Mouse (Mus musculus) stomach, postnatal 0 days (tissue): ENCODE measurements around the gene Arhgap31. TPM values are rescaled to one million over a fixed set of nuclear protein-coding genes. Genes with fewer than 3 reads are reported as not detected.
A peak's percentile ranks its signal among the peaks of the same experiment; 100 is the strongest.

Source experiments
- ATAC-seq: fragments of 200-750 bp; cut with Nextera tagmentation; 2 replicates; pipeline ENCODE4 v1.8.0; 2017; ENCODE audit not compliant: low FRiP score, low TSS enrichment
- DNase-seq: peaks from one replicate; pipeline ENCODE4 v3.0.0-alpha.2; 2016; ENCODE audit warnings: low spot score
- H3K27ac ChIP-seq: fragments of 300-500 bp; sonication (generic); replicated peaks from 2 replicates; pipeline ENCODE4 v1.5.1; 2014; ENCODE audit warnings: mild to moderate bottlenecking, control low read depth
- H3K27me3 ChIP-seq: fragments of 300-500 bp; sonication (generic); 2 replicates; pipeline ENCODE4 v1.6.1; 2014; ENCODE audit warnings: low read length; ENCODE audit not compliant: control insufficient read depth, insufficient read depth
- H3K36me3 ChIP-seq: fragments of 300-500 bp; sonication (generic); 2 replicates; pipeline ENCODE4 v1.6.1; 2014; ENCODE audit warnings: low read length, mixed read lengths; ENCODE audit not compliant: control insufficient read depth, insufficient read depth
- H3K4me1 ChIP-seq: fragments of 300-500 bp; sonication (generic); replicated peaks from 2 replicates; pipeline ENCODE4 v1.6.1; 2014; ENCODE audit warnings: antibody characterized with exemption; ENCODE audit not compliant: control insufficient read depth, insufficient read depth
- H3K4me2 ChIP-seq: fragments of 300-500 bp; sonication (generic); replicated peaks from 2 replicates; pipeline ENCODE4 v1.6.1; 2014; ENCODE audit warnings: low read depth, mild to moderate bottlenecking, control low read depth, moderate library complexity
- H3K4me3 ChIP-seq: fragments of 300-500 bp; sonication (generic); 2 replicates; pipeline ENCODE4 v1.5.1; 2014; ENCODE audit warnings: low read depth, low read length, control low read depth
- H3K9ac ChIP-seq: fragments of 300-500 bp; sonication (generic); 2 replicates; pipeline ENCODE4 v1.6.1; 2014; ENCODE audit warnings: mild to moderate bottlenecking, low read length, control low read depth, mixed read lengths
- H3K9me3 ChIP-seq: fragments of 300-500 bp; sonication (generic); 2 replicates; pipeline ENCODE4 v1.6.1; 2016; ENCODE audit warnings: low read length; ENCODE audit not compliant: control insufficient read depth
- CTCF ChIP-seq: IDR thresholded peaks from 2 replicates; pipeline ENCODE4 v1.5.1; 2016; ENCODE audit warnings: antibody characterized with exemption, low read depth, mild to moderate bottlenecking, moderate library complexity
- EP300 ChIP-seq: optimal IDR thresholded peaks from 2 replicates; pipeline ENCODE3; 2016; ENCODE audit warnings: antibody characterized with exemption
- WGBS: fragments of 180-500 bp; shearing (Covaris S2); extraction: QIAGEN DNeasy Blood & Tissue Kit; methylation state at CpG from one replicate; pipeline ENCODE4 v1.1.7; 2014; 5-methylcytosine and 5-hydroxymethylcytosine counted together
- polyA plus RNA-seq: library from polyadenylated mRNA; unstranded; fragments of >200 nt; fragmentation: Nextera tagmentation; extraction: Ambion mirVana; gene quantifications from 2 replicates; pipeline ENCODE4 v1.2.1, GENCODE M21; 2015

Gene Arhgap31
- polyA plus RNA-seq, 1 experiment from 2014 or later: 3.1 TPM

DNA sequence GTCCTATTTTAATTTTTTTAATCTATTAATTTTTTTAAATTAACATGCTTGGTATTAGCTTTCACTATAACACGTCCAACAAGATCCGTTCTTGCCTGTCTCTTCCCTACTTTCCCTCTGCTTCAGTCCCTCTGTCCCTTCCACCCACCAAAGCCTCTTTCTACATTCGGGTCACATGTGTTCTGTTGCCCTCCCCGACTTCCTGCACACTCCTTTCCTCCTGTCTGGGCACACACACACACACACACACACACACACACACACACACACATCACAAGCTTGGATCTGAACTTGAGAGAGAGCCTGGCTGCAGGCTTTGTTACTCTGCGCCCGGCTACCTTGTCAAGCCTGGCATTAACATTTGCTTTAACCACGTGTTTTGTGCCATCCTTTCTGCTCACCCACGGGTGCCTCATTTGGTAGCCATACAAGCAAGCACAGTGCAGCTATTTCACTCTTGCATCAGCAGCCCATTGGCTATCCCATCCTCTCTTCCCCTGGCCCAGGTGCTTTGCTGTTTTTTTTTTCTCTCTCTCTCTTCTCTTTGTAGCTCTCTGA lies 77.2 kb downstream of the Arhgap31 start:
- H3K27me3 ChIP-seq: no peaks in the 10 kb centered on the region
- DNase-seq: no peak
- no peak for TF ChIP-seq CTCF
- no peak for TF ChIP-seq EP300

DNA sequence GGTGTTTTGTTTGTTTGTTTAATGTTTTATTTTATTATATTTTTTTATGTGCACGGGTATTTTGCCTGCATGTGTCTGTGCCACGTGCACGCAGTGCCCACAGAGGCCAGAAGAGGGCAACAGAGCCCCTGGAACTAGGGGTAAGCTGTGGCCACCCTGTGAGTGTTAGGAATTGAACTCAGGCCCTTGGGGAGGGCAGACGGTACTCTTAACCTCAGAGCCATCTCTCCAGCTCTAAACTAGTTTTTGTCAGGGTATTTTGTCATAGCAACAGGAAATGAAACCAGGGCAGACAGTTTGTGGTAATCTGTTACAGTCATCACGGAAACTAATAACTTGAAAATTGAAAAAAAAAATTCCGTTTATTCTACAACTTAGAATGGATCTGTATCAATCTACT lies 80.9 kb downstream of the Arhgap31 start:
- DNase-seq: peak; percentile 60
- no peaks in the 10 kb centered on the region for H3K4me1 ChIP-seq
- 60% methylated on average over 6 of the region's 6 CpGs for WGBS
- H3K9ac ChIP-seq: no peak overlapping the region
- 0 out of 2 replicates have a peak, but pooled peaks have one; percentile 59 for ATAC-seq
- TF ChIP-seq CTCF (peak; percentile 83), EP300 (no peak)
- no peaks in the 10 kb centered on the region for H3K36me3 ChIP-seq
- no peaks in the 10 kb centered on the region for H3K27me3 ChIP-seq
- H3K9me3 ChIP-seq: no peaks in the 10 kb centered on the region
- no peak overlapping the region for H3K27ac ChIP-seq
- H3K4me3 ChIP-seq: no peak overlapping the region
- no peak overlapping the region for H3K4me2 ChIP-seq

More for the DNA sequence above, 77.2 kb downstream of the Arhgap31 start:
- H3K9me3 ChIP-seq: no peaks in the 10 kb centered on the region
- H3K36me3 ChIP-seq: 0 out of 2 replicates have a peak, but pooled peaks cover 4% of the 10 kb centered on the region
- 69% methylated on average over 8 of the region's 8 CpGs for WGBS
- H3K9ac ChIP-seq: no peak overlapping the region
- no peak overlapping the region for H3K4me3 ChIP-seq
- H3K4me1 ChIP-seq: no peaks in the 10 kb centered on the region
- no peak overlapping the region for H3K4me2 ChIP-seq
- no peak for ATAC-seq
- H3K27ac ChIP-seq: no peak overlapping the region

GRCm38 (mm10) chr16:38625811-38626369 lies 87.2 kb downstream of the Arhgap31 start:
- no peaks in the 10 kb centered on the region for H3K4me1 ChIP-seq
- H3K9me3 ChIP-seq: no peaks in the 10 kb centered on the region
- no peak overlapping the region for H3K4me3 ChIP-seq
- no peak overlapping the region for H3K4me2 ChIP-seq
- no peak for TF ChIP-seq CTCF
- TF ChIP-seq EP300: no peak
- WGBS: 71% methylated on average over 10 of the region's 10 CpGs
- ATAC-seq (no peak), DNase-seq (no peak)
- H3K36me3 ChIP-seq: peaks cover 2% of the 10 kb centered on the region; the same call in 1 of the 2 replicates
- no peaks in the 10 kb centered on the region for H3K27me3 ChIP-seq
- no peak overlapping the region for H3K9ac ChIP-seq
- H3K27ac ChIP-seq: no peak overlapping the region

- 76% methylated on average over 7 of the region's 7 CpGs for WGBS
- TF ChIP-seq EP300 (no peak), CTCF (no peak)
- Histone ChIP-seq H3K27me3 (no peaks in the 10 kb centered on the region), H3K4me3 (no peak overlapping the region), H3K4me2 (no peak overlapping the region), H3K36me3 (peaks cover 6% of the 10 kb centered on the region; the same call in 1 of the 2 replicates), H3K27ac (no peak overlapping the region), H3K9me3 (no peaks in the 10 kb centered on the region), H3K9ac (no peak overlapping the region), H3K4me1 (no peaks in the 10 kb centered on the region)
- DNase-seq (no peak), ATAC-seq (no peak)
These were observed 87.7 kb downstream of the Arhgap31 start for GRCm38 (mm10) chr16:38625411-38625810.

GRCm38 (mm10) chr16:38624303-38624702 lies 88.8 kb downstream of the Arhgap31 start:
- WGBS: 66% methylated on average over 11 of the region's 11 CpGs
- no peak overlapping the region for H3K27ac ChIP-seq
- no peak for DNase-seq

DNA sequence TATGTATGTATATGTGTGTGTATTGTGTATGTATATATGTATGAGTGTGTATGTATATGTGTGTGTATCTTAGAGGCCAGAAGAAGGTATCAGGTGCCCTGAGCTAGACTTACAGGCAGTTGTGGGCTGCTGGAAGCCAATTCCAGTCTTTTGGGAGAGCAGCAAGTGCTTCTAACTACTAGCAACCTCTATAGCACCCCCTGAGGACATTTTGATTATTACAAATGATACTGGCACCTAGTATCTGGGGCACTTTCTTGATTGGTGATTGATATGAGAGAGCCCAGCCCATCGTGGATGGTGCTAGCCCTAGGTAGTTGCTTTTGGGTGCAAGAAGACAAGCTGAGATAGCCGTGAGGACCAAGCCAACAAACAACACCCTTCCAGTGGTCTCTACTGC lies 90.8 kb downstream of the Arhgap31 start:
- peaks cover 8% of the 10 kb centered on the region; the same call in 1 of the 2 replicates for H3K36me3 ChIP-seq

More at GRCm38 (mm10) chr16:38624303-38624702, 88.8 kb downstream of the Arhgap31 start:
- H3K4me2 ChIP-seq: no peak overlapping the region
- H3K9ac ChIP-seq: no peak overlapping the region
- H3K36me3 ChIP-seq: peaks cover 7% of the 10 kb centered on the region; the same call in 1 of the 2 replicates
- no peaks in the 10 kb centered on the region for H3K9me3 ChIP-seq
- no peak for ATAC-seq
- H3K4me3 ChIP-seq: no peak overlapping the region
- H3K4me1 ChIP-seq: no peaks in the 10 kb centered on the region
- TF ChIP-seq EP300 (no peak), CTCF (no peak)
- H3K27me3 ChIP-seq: no peaks in the 10 kb centered on the region

More for the DNA sequence above, 90.8 kb downstream of the Arhgap31 start:
- peak; percentile 58 for TF ChIP-seq CTCF
- no peak for TF ChIP-seq EP300
- no peak overlapping the region for H3K4me3 ChIP-seq
- ATAC-seq (no peak), DNase-seq (no peak)
- H3K27me3 ChIP-seq: no peaks in the 10 kb centered on the region
- H3K9me3 ChIP-seq: no peaks in the 10 kb centered on the region
- WGBS: 72% methylated on average over 2 of the region's 2 CpGs
- no peak overlapping the region for H3K9ac ChIP-seq
- no peak overlapping the region for H3K27ac ChIP-seq
- H3K4me2 ChIP-seq: no peak overlapping the region
- H3K4me1 ChIP-seq: no peaks in the 10 kb centered on the region
